Mouse (Mus musculus): ENCODE data around the gene Lancl3. TPM values are rescaled to one million over a fixed set of nuclear protein-coding genes. Genes with fewer than 3 reads are reported as not detected.

The Lancl3 gene
- polyA plus RNA-seq, 1 experiment from 2014 or later: 0.70 TPM

DNA sequence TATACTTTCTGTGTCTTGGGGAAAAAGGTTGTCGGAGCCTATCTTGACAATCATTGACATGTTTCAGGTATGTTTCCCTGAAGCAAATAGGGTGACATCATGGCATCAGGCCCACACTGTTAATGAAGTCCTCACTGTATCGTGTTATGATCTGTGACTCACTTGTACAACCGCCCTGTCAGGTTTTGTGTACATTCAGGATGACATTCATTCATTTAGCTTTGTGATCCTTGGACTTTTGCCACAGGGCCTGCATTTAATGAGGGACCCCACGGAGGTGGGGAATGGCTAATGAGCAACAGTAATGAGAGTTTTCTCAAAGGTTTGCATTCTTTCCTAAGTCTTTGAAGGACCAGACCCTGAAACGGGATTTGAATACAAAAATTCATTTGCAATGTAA lies 49.2 kb downstream of the Lancl3 start:
- no peak overlapping the region for H3K4me2 ChIP-seq (ENCODE audit: low read length)
- 55% methylated on average over 5 of the region's 5 CpGs for WGBS
- no peaks in the 10 kb centered on the region for H3K4me1 ChIP-seq (replicated peaks; ENCODE audit: control insufficient read depth, insufficient read depth, low read length)
- H3K36me3 ChIP-seq (ENCODE audit: control insufficient read depth, insufficient read depth, low read length): no peaks in the 10 kb centered on the region
- no peak overlapping the region for H3K4me3 ChIP-seq (ENCODE audit: low read depth, low read length)
- no peak overlapping the region for H3K27ac ChIP-seq (ENCODE audit: low read depth)
- no peak overlapping the region for H3K9ac ChIP-seq (ENCODE audit: low read length)
- no peaks in the 10 kb centered on the region for H3K9me3 ChIP-seq (ENCODE audit: control insufficient read depth, low read length)
- no peaks in the 10 kb centered on the region for H3K27me3 ChIP-seq (replicated peaks; ENCODE audit: control insufficient read depth, insufficient read depth, low read length)
- no peak for ATAC-seq (replicated peaks; ENCODE audit: low FRiP score, low TSS enrichment, low read depth)
- no peak for DNase-seq (ENCODE audit: low spot score)

- H3K9me3 ChIP-seq (ENCODE audit: control insufficient read depth, low read length): no peaks in the 10 kb centered on the region
- H3K27ac ChIP-seq (ENCODE audit: low read depth): no peak overlapping the region
- no peaks in the 10 kb centered on the region for H3K27me3 ChIP-seq (replicated peaks; ENCODE audit: control insufficient read depth, insufficient read depth, low read length)
- WGBS: 81% methylated on average over 10 of the region's 10 CpGs
- no peaks in the 10 kb centered on the region for H3K4me1 ChIP-seq (replicated peaks; ENCODE audit: control insufficient read depth, insufficient read depth, low read length)
- ATAC-seq (replicated peaks; ENCODE audit: low FRiP score, low TSS enrichment, low read depth) (no peak), DNase-seq (ENCODE audit: low spot score) (no peak)
- no peak overlapping the region for H3K9ac ChIP-seq (ENCODE audit: low read length)
- no peak overlapping the region for H3K4me2 ChIP-seq (ENCODE audit: low read length)
- no peak overlapping the region for H3K4me3 ChIP-seq (ENCODE audit: low read depth, low read length)
- no peaks in the 10 kb centered on the region for H3K36me3 ChIP-seq (ENCODE audit: control insufficient read depth, insufficient read depth, low read length)
These were observed 54.3 kb downstream of the Lancl3 start for GRCm38 (mm10) chrX:9253990-9254389.

DNA sequence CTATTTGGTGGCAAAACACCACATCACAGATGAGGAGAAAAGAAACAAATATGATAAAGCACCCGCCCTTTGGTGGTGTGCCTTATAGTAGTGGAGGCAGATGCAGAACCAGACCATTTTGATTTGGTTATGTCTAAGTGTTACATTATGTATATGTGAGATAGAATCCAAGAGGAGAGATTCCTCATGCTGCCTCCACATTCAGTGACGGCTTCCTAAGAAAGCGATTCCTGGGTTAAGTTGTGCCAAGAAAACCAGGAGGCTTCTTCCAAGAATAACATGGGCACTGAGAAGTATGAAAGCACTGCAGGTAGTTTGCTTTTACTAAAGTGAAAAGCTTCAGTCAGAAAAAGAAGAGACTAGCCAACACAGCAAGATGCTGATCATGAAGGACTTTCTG lies 55.2 kb downstream of the Lancl3 start:
- no peak overlapping the region for H3K4me2 ChIP-seq (ENCODE audit: low read length)
- no peaks in the 10 kb centered on the region for H3K9me3 ChIP-seq (ENCODE audit: control insufficient read depth, low read length)
- no peak overlapping the region for H3K27ac ChIP-seq (ENCODE audit: low read depth)
- H3K4me1 ChIP-seq (replicated peaks; ENCODE audit: control insufficient read depth, insufficient read depth, low read length): no peaks in the 10 kb centered on the region
- no peaks in the 10 kb centered on the region for H3K36me3 ChIP-seq (ENCODE audit: control insufficient read depth, insufficient read depth, low read length)
- no peaks in the 10 kb centered on the region for H3K27me3 ChIP-seq (replicated peaks; ENCODE audit: control insufficient read depth, insufficient read depth, low read length)
- DNase-seq (ENCODE audit: low spot score) (no peak), ATAC-seq (replicated peaks; ENCODE audit: low FRiP score, low TSS enrichment, low read depth) (no peak)
- no peak overlapping the region for H3K4me3 ChIP-seq (ENCODE audit: low read depth, low read length)
- WGBS: 94% methylated on average over 3 of the region's 3 CpGs
- H3K9ac ChIP-seq (ENCODE audit: low read length): no peak overlapping the region

DNA sequence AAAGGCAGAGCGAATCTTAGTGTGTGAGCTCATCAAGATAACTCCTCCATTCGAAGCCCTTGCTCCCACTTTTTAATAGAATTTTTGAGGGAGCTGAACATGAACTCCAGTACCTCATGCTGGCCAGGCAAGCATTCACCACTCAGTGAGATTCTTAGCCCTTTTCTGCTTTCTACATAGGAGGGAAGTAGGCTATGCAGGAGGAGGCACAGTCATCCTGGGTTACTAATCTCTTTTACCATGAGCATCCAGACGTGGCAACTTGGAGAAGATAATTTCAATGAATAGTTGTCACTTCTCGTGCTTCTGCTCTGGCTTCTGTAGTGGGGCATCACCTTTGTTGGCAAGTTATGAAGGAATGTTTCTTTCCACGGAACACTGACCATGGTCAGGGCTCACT lies 57.1 kb downstream of the Lancl3 start, which contains the start of gene Gm14862:
Gene Gm14862 (minus strand): TSS at position 134 of the 400 bp plus-strand sequence.
- DNase-seq (ENCODE audit: low spot score) (no peak), ATAC-seq (replicated peaks; ENCODE audit: low FRiP score, low TSS enrichment, low read depth) (no peak)
- Histone ChIP-seq H3K4me1 (replicated peaks; ENCODE audit: control insufficient read depth, insufficient read depth, low read length) (no peaks in the 10 kb centered on the region), H3K27me3 (replicated peaks; ENCODE audit: control insufficient read depth, insufficient read depth, low read length) (no peaks in the 10 kb centered on the region), H3K27ac (ENCODE audit: low read depth) (no peak within 1 kb of the TSS), H3K36me3 (ENCODE audit: control insufficient read depth, insufficient read depth, low read length) (no peaks in the 10 kb centered on the region), H3K4me3 (ENCODE audit: low read depth, low read length) (no peak within 1 kb of the TSS), H3K9ac (ENCODE audit: low read length) (no peak within 1 kb of the TSS), H3K9me3 (ENCODE audit: control insufficient read depth, low read length) (no peaks in the 10 kb centered on the region), H3K4me2 (ENCODE audit: low read length) (no peak within 1 kb of the TSS)
- WGBS: 84% methylated on average over 5 of the region's 5 CpGs

GRCm38 (mm10) chrX:9257831-9258230 lies 58.1 kb downstream of the Lancl3 start:
- Histone ChIP-seq H3K36me3 (ENCODE audit: control insufficient read depth, insufficient read depth, low read length) (no peaks in the 10 kb centered on the region), H3K4me1 (replicated peaks; ENCODE audit: control insufficient read depth, insufficient read depth, low read length) (no peaks in the 10 kb centered on the region), H3K4me3 (ENCODE audit: low read depth, low read length) (no peak overlapping the region), H3K27ac (ENCODE audit: low read depth) (no peak overlapping the region), H3K4me2 (ENCODE audit: low read length) (no peak overlapping the region), H3K9me3 (ENCODE audit: control insufficient read depth, low read length) (no peaks in the 10 kb centered on the region), H3K9ac (ENCODE audit: low read length) (no peak overlapping the region), H3K27me3 (replicated peaks; ENCODE audit: control insufficient read depth, insufficient read depth, low read length) (no peaks in the 10 kb centered on the region)
- DNase-seq (ENCODE audit: low spot score) (no peak), ATAC-seq (replicated peaks; ENCODE audit: low FRiP score, low TSS enrichment, low read depth) (no peak)
- 78% methylated on average over 7 of the region's 7 CpGs for whole genome bisulfite sequencing

GRCm38 (mm10) chrX:9259267-9259666 lies 59.6 kb downstream of the Lancl3 start:
- H3K4me2 ChIP-seq (ENCODE audit: low read length): no peak overlapping the region
- no peaks in the 10 kb centered on the region for H3K36me3 ChIP-seq (ENCODE audit: control insufficient read depth, insufficient read depth, low read length)
- no peak overlapping the region for H3K4me3 ChIP-seq (ENCODE audit: low read depth, low read length)
- H3K4me1 ChIP-seq (replicated peaks; ENCODE audit: control insufficient read depth, insufficient read depth, low read length): no peaks in the 10 kb centered on the region
- no peak overlapping the region for H3K27ac ChIP-seq (ENCODE audit: low read depth)
- no peak for ATAC-seq (replicated peaks; ENCODE audit: low FRiP score, low TSS enrichment, low read depth)
- H3K9ac ChIP-seq (ENCODE audit: low read length): no peak overlapping the region
- 86% methylated on average over 1 of the region's 1 CpGs for WGBS
- H3K27me3 ChIP-seq (replicated peaks; ENCODE audit: control insufficient read depth, insufficient read depth, low read length): no peaks in the 10 kb centered on the region
- no peak for DNase-seq (ENCODE audit: low spot score)
- no peaks in the 10 kb centered on the region for H3K9me3 ChIP-seq (ENCODE audit: control insufficient read depth, low read length)

GRCm38 (mm10) chrX:9271112-9271511 lies 71.4 kb downstream of the Lancl3 start:
- Histone ChIP-seq H3K4me3 (ENCODE audit: low read depth, low read length) (no peak overlapping the region), H3K4me1 (replicated peaks; ENCODE audit: control insufficient read depth, insufficient read depth, low read length) (no peaks in the 10 kb centered on the region), H3K27ac (ENCODE audit: low read depth) (no peak overlapping the region), H3K27me3 (replicated peaks; ENCODE audit: control insufficient read depth, insufficient read depth, low read length) (no peaks in the 10 kb centered on the region), H3K9ac (ENCODE audit: low read length) (no peak overlapping the region), H3K4me2 (ENCODE audit: low read length) (no peak overlapping the region), H3K9me3 (ENCODE audit: control insufficient read depth, low read length) (no peaks in the 10 kb centered on the region), H3K36me3 (ENCODE audit: control insufficient read depth, insufficient read depth, low read length) (no peaks in the 10 kb centered on the region)
- DNase-seq (ENCODE audit: low spot score): no peak
- WGBS: 59% methylated on average over 3 of the region's 3 CpGs
- no peak for ATAC-seq (replicated peaks; ENCODE audit: low FRiP score, low TSS enrichment, low read depth)

DNA sequence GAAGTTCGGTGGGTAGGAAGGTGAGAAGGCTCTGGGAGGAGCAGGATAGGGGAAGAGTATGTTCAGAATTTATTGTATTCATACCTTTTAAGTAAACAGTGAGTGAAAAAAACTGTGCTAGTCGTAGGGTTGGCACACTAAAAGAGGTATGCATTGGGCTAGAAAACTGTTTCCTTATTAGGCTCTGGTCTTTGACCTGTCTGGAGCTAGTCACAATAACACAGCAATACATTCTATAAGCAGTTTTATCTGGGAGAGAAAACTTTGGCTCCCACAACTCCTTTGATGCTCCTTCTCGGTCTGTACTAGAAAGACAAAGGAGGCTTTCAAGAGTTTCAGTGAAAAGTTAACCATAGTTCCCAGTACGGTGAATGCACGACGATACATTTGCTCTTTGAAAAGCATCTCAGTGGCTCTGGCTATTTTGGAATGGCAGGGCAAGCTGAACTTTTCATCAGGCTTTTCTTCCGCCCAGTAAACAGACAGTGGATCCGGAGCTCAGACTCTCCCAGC lies 72.3 kb downstream of the Lancl3 start:
- 9% methylated on average over 8 of the region's 8 CpGs for WGBS
- Histone ChIP-seq H3K36me3 (ENCODE audit: control insufficient read depth, insufficient read depth, low read length) (no peaks in the 10 kb centered on the region), H3K4me2 (ENCODE audit: low read length) (peak overlapping the region; percentile 40), H3K9ac (ENCODE audit: low read length) (peak overlapping the region; percentile 45; the same call in 1 of the 2 replicates), H3K27ac (ENCODE audit: low read depth) (0 out of 2 replicates have a peak overlapping the region, but pooled peaks have one; percentile 22), H3K4me3 (ENCODE audit: low read depth, low read length) (peak overlapping the region; percentile 46), H3K9me3 (ENCODE audit: control insufficient read depth, low read length) (no peaks in the 10 kb centered on the region), H3K27me3 (replicated peaks; ENCODE audit: control insufficient read depth, insufficient read depth, low read length) (no peaks in the 10 kb centered on the region), H3K4me1 (replicated peaks; ENCODE audit: control insufficient read depth, insufficient read depth, low read length) (no peaks in the 10 kb centered on the region)
- ATAC-seq (replicated peaks; ENCODE audit: low FRiP score, low TSS enrichment, low read depth) (peak; percentile 41; the same call in 1 of the 2 replicates), DNase-seq (ENCODE audit: low spot score) (no peak)
